Mouse (Mus musculus) forebrain, embryonic 15.5 days (tissue): ENCODE measurements around the gene Glis1. TPM values are rescaled to one million over a fixed set of nuclear protein-coding genes. Genes with fewer than 3 reads are reported as not detected.

Source experiments
- ATAC-seq: fragments of 200-750 bp; cut with Nextera tagmentation; replicated peaks from 2 replicates; pipeline ENCODE4 v1.8.0; 2017; ENCODE audit warnings: mild to moderate bottlenecking, moderate TSS enrichment, moderate library complexity
- H3K27ac ChIP-seq: fragments of 300-500 bp; sonication (generic); replicated peaks from 2 replicates; pipeline ENCODE4 v1.5.1; 2015; ENCODE audit warnings: mild to moderate bottlenecking, inconsistent platforms
- H3K27me3 ChIP-seq: fragments of 300-500 bp; sonication (generic); 2 replicates; pipeline ENCODE4 v1.6.1; 2015; ENCODE audit warnings: inconsistent platforms
- H3K36me3 ChIP-seq: fragments of 300-500 bp; sonication (generic); 2 replicates; pipeline ENCODE4 v1.6.1; 2015; ENCODE audit warnings: mild to moderate bottlenecking, inconsistent platforms
- H3K4me1 ChIP-seq: fragments of 300-500 bp; sonication (generic); 2 replicates; pipeline ENCODE4 v1.6.1; 2015; ENCODE audit warnings: inconsistent platforms
- H3K4me2 ChIP-seq: fragments of 300-500 bp; sonication (generic); replicated peaks from 2 replicates; pipeline ENCODE4 v1.6.1; 2015; ENCODE audit warnings: mild to moderate bottlenecking, inconsistent platforms
- H3K4me3 ChIP-seq: fragments of 300-500 bp; sonication (generic); 2 replicates; pipeline ENCODE4 v1.5.1; 2015; ENCODE audit warnings: mild to moderate bottlenecking, inconsistent platforms
- H3K9ac ChIP-seq: fragments of 300-500 bp; sonication (generic); replicated peaks from 2 replicates; pipeline ENCODE4 v1.6.1; 2015; ENCODE audit warnings: mild to moderate bottlenecking, inconsistent platforms
- H3K9me3 ChIP-seq: fragments of 300-500 bp; sonication (generic); 2 replicates; pipeline ENCODE4 v1.6.1; 2016; ENCODE audit warnings: inconsistent platforms
- WGBS: fragments of 180-500 bp; shearing (Covaris S2); methylation state at CpG from one replicate; pipeline ENCODE4 v1.1.7; 2015; ENCODE audit warnings: mixed read lengths; 5-methylcytosine and 5-hydroxymethylcytosine counted together
- polyA plus RNA-seq: library from polyadenylated mRNA; unstranded; fragments of >200 nt; fragmentation: Nextera tagmentation; extraction: Ambion mirVana; gene quantifications from 2 replicates; pipeline ENCODE4 v1.2.1, GENCODE M21; 2015

Glis1 gene
- 0.95 and 1.3 TPM in 2 replicates for polyA plus RNA-seq

DNA sequence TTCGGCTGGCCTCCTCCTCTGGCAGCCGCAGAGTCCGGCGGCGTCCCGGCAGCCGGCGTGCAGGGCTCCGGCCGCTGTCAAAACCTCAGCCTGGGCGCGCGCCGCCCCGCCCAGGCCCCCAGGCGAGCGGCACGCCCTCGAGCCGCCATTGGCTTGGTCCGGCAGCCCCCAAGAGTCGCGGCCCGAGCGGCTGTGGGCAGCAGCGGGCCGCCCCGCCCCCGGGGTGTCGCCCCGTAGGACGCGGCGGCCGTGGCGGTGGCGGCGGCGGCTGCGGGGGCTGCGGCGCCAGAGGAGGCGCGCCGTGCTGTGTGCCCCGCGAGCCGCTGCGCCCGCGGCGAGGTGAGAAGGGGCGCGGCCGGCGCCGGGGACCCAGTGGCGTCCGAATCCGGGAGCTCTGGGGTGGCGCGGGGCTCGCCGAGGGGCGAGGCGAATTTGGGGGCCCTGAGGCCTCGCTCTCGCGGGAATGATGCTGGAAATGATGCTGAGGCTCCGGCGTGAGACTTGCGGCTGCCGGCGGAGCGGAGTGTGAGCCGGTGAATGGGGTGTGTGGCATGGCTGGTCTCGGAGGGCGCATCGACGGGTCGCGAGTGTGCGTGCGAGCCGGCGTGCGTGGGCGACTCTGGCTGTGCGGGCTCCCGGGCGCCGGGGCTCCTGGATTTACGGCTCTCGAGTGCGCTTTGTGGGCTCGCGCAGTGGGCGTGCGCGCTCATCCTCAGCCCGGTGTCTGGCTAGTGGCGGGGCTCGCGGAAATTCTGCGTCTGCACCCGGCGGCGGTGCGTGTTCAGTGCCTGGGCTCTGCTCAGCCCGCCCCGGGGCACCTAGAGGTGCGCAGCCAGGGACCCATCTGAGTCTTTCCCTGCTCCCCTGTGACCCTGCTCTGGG lies at the start of gene Glis1:
Gene Glis1, plus strand, starts transcription at position 236 of the 882 bp plus-strand sequence.
- peaks cover 37% of the 10 kb centered on the region for H3K27me3 ChIP-seq
- H3K36me3 ChIP-seq: no peaks in the 10 kb centered on the region
- H3K9ac ChIP-seq: peak within 1 kb of the TSS; percentile 50
- peak within 1 kb of the TSS; percentile 95 for H3K4me2 ChIP-seq
- WGBS: 1% methylated on average over 111 of the region's 112 CpGs
- no peaks in the 10 kb centered on the region for H3K9me3 ChIP-seq
- peak within 1 kb of the TSS; percentile 71 for H3K4me3 ChIP-seq
- H3K27ac ChIP-seq: no peak within 1 kb of the TSS
- ATAC-seq: peak; percentile 78
- H3K4me1 ChIP-seq: peaks cover 16% of the 10 kb centered on the region

DNA sequence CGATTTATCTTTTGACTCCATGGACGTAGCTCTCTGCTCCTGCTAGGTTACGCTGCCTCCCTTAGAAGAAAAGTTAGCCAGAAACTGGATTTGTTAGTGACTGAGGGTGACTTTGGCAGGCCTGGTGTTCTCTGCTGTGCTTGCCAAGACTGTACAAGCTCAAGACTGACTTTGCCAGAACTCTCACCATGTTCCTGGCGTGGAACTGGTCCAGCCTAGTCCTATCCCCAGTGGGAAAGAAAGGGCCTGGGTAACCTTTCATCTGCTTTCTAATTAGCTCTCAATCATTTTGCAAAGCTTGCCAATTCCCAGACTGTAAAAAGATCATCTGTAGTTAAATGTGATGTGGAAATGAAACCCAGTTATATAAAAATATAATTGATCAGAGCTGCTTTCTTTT lies 47.4 kb upstream of the Glis1 start:
- no peak for ATAC-seq
- H3K4me1 ChIP-seq: peaks cover 9% of the 10 kb centered on the region; the same call in 1 of the 2 replicates
- H3K27ac ChIP-seq: peak overlapping the region; percentile 47; the same call in 1 of the 2 replicates
- no peak overlapping the region for H3K9ac ChIP-seq
- 69% methylated on average over 4 of the region's 4 CpGs for WGBS
- no peaks in the 10 kb centered on the region for H3K27me3 ChIP-seq
- no peak overlapping the region for H3K4me2 ChIP-seq
- no peaks in the 10 kb centered on the region for H3K9me3 ChIP-seq
- H3K36me3 ChIP-seq: peaks cover 46% of the 10 kb centered on the region
- H3K4me3 ChIP-seq: no peak overlapping the region

DNA sequence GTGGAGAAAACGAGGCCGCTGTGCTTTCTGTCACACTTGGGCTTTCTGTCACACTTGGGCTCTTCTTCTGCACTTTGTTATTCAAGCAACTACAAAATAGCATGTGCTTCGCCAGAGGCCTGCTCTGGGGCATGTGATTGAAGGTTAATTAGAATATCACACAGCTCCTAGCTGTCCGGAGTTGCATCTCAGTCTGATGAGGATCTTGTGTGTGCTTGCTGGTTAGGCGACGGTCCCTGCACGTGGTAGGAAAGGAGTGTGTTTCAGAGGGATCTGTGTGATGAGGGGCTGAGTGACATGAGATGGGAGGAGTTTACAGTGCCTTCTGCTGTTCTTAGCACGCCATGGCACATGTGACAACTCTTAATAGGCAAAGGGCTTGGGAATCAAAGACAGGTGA lies 46.9 kb upstream of the Glis1 start:
- Histone ChIP-seq H3K27me3 (no peaks in the 10 kb centered on the region), H3K9ac (no peak overlapping the region), H3K4me1 (peaks cover 9% of the 10 kb centered on the region; the same call in 1 of the 2 replicates), H3K36me3 (peaks cover 49% of the 10 kb centered on the region), H3K27ac (peak overlapping the region; percentile 47; the same call in 1 of the 2 replicates), H3K9me3 (no peaks in the 10 kb centered on the region), H3K4me2 (no peak overlapping the region), H3K4me3 (no peak overlapping the region)
- peak; percentile 35; the same call in 1 of the 2 replicates for ATAC-seq
- WGBS: 56% methylated on average over 8 of the region's 8 CpGs

DNA sequence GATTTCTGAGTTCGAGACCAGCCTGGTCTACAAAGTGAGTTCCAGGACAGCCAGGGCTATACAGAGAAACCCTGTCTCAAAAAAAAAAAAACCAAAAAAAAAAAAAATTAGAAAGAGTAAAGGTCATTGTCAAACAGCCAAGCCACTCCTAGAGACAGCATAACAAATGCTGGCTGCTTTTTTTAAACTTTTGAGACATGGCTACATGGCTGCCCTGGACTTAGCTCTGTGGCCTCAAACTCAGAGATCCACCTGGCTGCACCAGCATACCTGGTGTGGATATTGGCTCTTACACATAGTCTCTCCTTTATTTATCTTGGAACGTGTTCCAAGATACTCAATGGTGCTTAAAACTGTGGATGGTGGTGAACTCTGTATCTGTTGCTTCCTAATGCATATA lies 46.1 kb upstream of the Glis1 start:
- H3K4me1 ChIP-seq: peaks cover 9% of the 10 kb centered on the region; the same call in 1 of the 2 replicates
- H3K27ac ChIP-seq: no peak overlapping the region
- H3K36me3 ChIP-seq: peaks cover 46% of the 10 kb centered on the region
- H3K9me3 ChIP-seq: no peaks in the 10 kb centered on the region
- no peak for ATAC-seq
- WGBS: 93% methylated on average over 2 of the region's 2 CpGs
- H3K9ac ChIP-seq: no peak overlapping the region
- H3K27me3 ChIP-seq: no peaks in the 10 kb centered on the region
- H3K4me2 ChIP-seq: no peak overlapping the region
- no peak overlapping the region for H3K4me3 ChIP-seq

DNA sequence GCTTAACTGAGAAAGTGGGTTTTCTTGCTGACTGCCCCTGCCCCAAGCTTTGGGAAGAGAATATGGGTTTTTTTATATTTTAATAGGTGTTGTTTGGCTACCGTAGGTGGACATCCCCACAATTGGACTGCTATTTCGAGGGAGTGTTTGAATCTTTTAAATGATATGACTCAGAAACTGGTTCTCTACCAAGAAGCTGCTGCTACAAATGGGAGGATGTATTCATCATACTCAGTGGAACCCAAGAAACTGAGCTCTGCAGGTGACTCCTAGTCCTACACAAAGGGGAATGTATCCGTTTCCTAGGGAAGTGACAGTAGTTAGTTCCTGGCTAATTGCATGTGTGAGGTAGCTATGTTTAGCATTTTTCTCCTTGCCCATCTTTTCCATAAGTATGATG lies 45.0 kb upstream of the Glis1 start:
- H3K4me1 ChIP-seq: peaks cover 9% of the 10 kb centered on the region; the same call in 1 of the 2 replicates

DNA sequence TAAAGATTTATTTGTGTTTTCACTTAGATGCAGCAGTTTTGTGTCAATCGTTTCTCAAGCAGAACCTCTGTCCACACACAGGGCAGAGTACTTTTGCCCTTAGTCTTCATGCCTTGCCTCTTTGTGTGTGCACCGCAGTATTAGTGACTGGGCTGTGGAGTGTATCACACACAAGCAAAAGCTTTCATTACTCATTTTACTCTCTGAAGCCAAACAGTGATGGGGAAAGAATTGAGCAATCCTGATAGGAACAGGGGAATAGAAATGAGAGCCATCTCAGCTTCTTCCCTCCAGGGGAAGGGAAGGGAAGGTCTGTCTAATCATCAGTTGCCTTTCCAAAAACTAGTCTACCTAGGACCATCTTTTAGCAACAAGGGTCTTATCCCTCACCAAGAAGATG lies 40.6 kb upstream of the Glis1 start:
- Histone ChIP-seq H3K4me2 (no peak overlapping the region), H3K4me1 (no peaks in the 10 kb centered on the region), H3K27me3 (no peaks in the 10 kb centered on the region), H3K9ac (no peak overlapping the region), H3K27ac (no peak overlapping the region), H3K9me3 (no peaks in the 10 kb centered on the region), H3K36me3 (peaks cover 38% of the 10 kb centered on the region), H3K4me3 (no peak overlapping the region)
- no peak for ATAC-seq
- WGBS: 92% methylated on average over 2 of the region's 2 CpGs

More for the DNA sequence above, 45.0 kb upstream of the Glis1 start:
- 91% methylated on average over 3 of the region's 3 CpGs for WGBS
- Histone ChIP-seq H3K9ac (no peak overlapping the region), H3K9me3 (no peaks in the 10 kb centered on the region), H3K4me2 (no peak overlapping the region), H3K27ac (no peak overlapping the region), H3K4me3 (no peak overlapping the region), H3K27me3 (no peaks in the 10 kb centered on the region), H3K36me3 (peaks cover 47% of the 10 kb centered on the region)
- no peak for ATAC-seq

DNA sequence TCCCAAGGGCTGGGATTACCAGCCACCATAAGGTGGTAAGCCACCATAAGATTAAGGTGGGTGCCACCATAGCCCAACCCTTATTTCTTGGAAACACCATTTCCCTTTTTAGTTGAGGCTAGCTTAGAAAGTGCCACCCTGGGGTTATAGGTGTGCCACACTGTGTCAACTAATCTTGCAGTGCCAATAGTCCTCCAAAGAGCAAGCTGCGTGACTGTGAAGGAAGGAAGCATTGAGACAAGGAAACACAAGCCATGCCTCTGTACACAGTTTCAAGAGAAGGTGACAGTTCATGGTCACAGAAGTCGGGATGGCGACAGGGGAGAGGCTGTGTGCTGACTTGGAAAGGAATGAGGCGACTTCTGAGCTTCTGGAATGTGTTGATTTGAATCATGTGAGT lies 14.2 kb upstream of the Glis1 start:
- no peak overlapping the region for H3K4me3 ChIP-seq
- 90% methylated on average over 4 of the region's 4 CpGs for WGBS

DNA sequence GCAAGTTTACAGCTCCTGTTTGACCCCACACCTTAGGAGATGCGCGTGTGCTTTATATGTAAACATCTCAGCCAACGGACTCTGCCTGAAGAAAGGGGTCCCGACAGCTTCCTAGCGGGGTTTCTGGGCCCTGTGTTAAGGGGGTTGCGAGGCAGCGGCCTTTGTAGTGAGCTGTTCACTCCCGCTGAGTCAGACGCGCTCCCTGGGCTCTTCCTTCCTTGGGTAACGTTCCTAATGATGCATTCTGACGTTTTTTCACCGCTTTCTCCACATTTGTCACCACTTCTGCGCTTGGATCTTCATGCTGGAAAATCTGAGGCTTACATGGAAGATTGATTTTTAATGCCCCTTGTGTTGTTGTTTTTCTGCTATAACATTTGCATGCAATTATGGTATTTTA lies 12.7 kb upstream of the Glis1 start:
- H3K4me1 ChIP-seq: peaks cover 5% of the 10 kb centered on the region
- no peak overlapping the region for H3K4me3 ChIP-seq
- no peak overlapping the region for H3K9ac ChIP-seq
- H3K27ac ChIP-seq: no peak overlapping the region
- no peaks in the 10 kb centered on the region for H3K27me3 ChIP-seq
- WGBS: 6% methylated on average over 14 of the region's 14 CpGs
- H3K4me2 ChIP-seq: peak overlapping the region; percentile 33
- H3K9me3 ChIP-seq: no peaks in the 10 kb centered on the region
- no peak for ATAC-seq
- peaks cover 7% of the 10 kb centered on the region; the same call in 1 of the 2 replicates for H3K36me3 ChIP-seq

More for the DNA sequence above, 14.2 kb upstream of the Glis1 start:
- H3K4me1 ChIP-seq: peaks cover 5% of the 10 kb centered on the region
- no peaks in the 10 kb centered on the region for H3K27me3 ChIP-seq
- no peaks in the 10 kb centered on the region for H3K9me3 ChIP-seq
- peaks cover 7% of the 10 kb centered on the region; the same call in 1 of the 2 replicates for H3K36me3 ChIP-seq
- no peak overlapping the region for H3K4me2 ChIP-seq
- no peak for ATAC-seq
- H3K9ac ChIP-seq: no peak overlapping the region
- no peak overlapping the region for H3K27ac ChIP-seq

DNA sequence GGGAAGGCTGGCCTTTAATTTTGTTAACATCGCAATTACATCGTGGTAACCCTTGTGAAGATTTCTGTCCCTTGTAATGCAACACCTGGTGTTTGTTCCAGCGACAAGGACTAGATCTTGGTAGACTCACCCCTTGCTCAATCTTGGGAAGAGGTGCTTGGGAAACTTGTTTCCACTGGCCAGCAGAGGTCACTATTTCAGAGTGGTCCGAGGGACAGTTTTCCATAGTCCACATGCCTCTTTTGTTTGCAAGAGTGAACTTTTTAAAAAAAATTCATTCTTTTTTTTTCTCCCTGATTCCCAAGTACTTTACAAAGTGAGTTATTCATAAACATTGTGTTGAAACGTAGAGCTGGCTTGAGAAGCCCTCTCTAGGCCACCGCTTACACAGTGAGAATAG lies 12.2 kb upstream of the Glis1 start:
- no peaks in the 10 kb centered on the region for H3K27me3 ChIP-seq
- WGBS: 21% methylated on average over 6 of the region's 6 CpGs
- ATAC-seq: no peak
- no peaks in the 10 kb centered on the region for H3K9me3 ChIP-seq
- H3K4me3 ChIP-seq: no peak overlapping the region
- no peak overlapping the region for H3K27ac ChIP-seq
- no peak overlapping the region for H3K9ac ChIP-seq
- no peak overlapping the region for H3K4me2 ChIP-seq
- peaks cover 7% of the 10 kb centered on the region; the same call in 1 of the 2 replicates for H3K36me3 ChIP-seq
- peaks cover 5% of the 10 kb centered on the region for H3K4me1 ChIP-seq

DNA sequence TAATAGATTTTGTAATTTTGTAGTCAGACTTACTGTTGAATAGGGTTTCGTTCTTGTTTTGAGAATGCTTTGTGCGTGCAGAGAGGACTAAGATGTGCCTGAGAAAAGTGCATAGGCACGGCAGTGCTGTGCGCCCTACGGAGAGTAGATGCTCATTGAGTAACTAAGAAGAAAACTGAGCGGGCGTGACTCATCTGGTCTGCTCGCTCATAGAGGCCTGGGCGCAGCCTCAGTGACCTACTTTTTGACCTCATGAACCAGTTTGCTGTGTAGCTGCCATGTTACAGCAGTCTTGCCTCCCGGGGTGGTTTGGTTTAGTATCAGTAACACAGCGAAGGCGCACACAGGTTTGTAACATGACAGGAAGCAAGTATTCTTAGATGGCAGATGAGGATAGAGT lies 8.8 kb upstream of the Glis1 start:
- H3K9me3 ChIP-seq: no peaks in the 10 kb centered on the region
- no peaks in the 10 kb centered on the region for H3K36me3 ChIP-seq
- no peak overlapping the region for H3K4me3 ChIP-seq
- ATAC-seq: no peak
- WGBS: 95% methylated on average over 12 of the region's 12 CpGs
- H3K27ac ChIP-seq: no peak overlapping the region
- peaks cover 5% of the 10 kb centered on the region for H3K4me1 ChIP-seq
- no peaks in the 10 kb centered on the region for H3K27me3 ChIP-seq
- no peak overlapping the region for H3K4me2 ChIP-seq
- H3K9ac ChIP-seq: no peak overlapping the region

DNA sequence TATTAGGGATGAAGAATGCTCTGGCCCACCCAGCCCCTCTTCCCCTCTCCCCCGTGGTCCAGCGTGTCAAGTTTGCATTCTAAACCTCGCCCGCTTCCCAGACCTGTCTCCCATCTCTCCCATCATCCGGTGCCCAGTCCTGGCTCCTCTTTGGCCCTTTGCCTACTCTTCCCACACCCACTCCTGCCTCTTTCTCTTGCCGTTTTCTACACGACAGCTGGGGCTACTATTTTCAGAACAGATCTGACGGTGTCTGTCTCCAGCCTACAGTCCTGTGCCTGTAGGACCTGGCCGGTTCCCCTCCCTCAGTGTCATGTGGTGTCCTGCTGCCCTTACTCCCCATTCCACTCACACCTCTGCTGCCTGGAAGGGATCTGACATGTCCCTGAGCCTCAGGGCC lies 7.8 kb upstream of the Glis1 start:
- Histone ChIP-seq H3K36me3 (no peaks in the 10 kb centered on the region), H3K27ac (no peak overlapping the region), H3K4me1 (peaks cover 3% of the 10 kb centered on the region), H3K9me3 (no peaks in the 10 kb centered on the region), H3K4me2 (no peak overlapping the region), H3K27me3 (no peaks in the 10 kb centered on the region), H3K4me3 (no peak overlapping the region), H3K9ac (no peak overlapping the region)
- 79% methylated on average over 9 of the region's 9 CpGs for WGBS
- ATAC-seq: no peak

DNA sequence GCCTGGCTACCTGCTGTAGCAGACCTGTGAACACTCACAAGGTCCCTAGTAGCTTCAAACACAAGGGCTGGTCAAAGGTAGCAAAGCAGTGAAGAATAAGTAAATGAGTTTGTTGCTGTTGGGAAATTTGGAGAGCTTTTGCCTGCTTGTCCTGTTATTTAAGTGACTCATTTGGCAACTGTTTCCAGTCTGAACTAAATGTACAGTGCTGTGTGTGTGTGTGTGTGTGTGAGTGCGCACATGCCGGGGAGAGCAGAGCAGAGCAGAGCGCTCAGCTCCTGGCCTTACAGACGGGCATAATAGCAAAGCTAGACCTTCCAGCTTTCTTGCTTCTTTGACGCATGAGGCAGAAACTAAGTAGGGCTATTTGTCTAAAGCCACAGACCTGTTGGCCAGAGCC lies 1.7 kb upstream of the Glis1 start:
- WGBS: 81% methylated on average over 5 of the region's 5 CpGs
- Histone ChIP-seq H3K27ac (no peak overlapping the region), H3K27me3 (peaks cover 35% of the 10 kb centered on the region), H3K4me2 (no peak overlapping the region), H3K9me3 (no peaks in the 10 kb centered on the region), H3K4me1 (peaks cover 16% of the 10 kb centered on the region), H3K4me3 (no peak overlapping the region), H3K36me3 (no peaks in the 10 kb centered on the region), H3K9ac (no peak overlapping the region)
- no peak for ATAC-seq
